Mouse (Mus musculus) ES-E14 (cell line): Measurements from ENCODE around the gene Alk.

ENCODE experiments used
- CHD2 ChIP-seq: IDR thresholded peaks from 2 replicates; pipeline ENCODE4 v1.6.1; 2014; ENCODE audit warnings: mild to moderate bottlenecking, low read depth, low read length, inconsistent platforms
- HCFC1 ChIP-seq: IDR thresholded peaks from 2 replicates; pipeline ENCODE4 v1.6.1; 2012; ENCODE audit warnings: low read length, inconsistent platforms, borderline replicate concordance; ENCODE audit not compliant: insufficient read depth
- ZC3H11A ChIP-seq: IDR thresholded peaks from 2 replicates; pipeline ENCODE4 v1.6.1; 2012; ENCODE audit warnings: low read depth, mild to moderate bottlenecking, inconsistent platforms, low read length, borderline replicate concordance
- ZNF384 ChIP-seq: IDR thresholded peaks from 2 replicates; pipeline ENCODE4 v1.6.1; 2012; ENCODE audit warnings: low read depth, low read length, inconsistent platforms

- TF ChIP-seq CHD2, result no peak
- TF ChIP-seq HCFC1, result no peak
- no peak for TF ChIP-seq ZC3H11A
- TF ChIP-seq ZNF384, result no peak
These were observed 472.1 kb downstream of the Alk start for GRCm38 (mm10) chr17:72132140-72132911.
